Mouse (Mus musculus) kidney, adult 9 months (tissue): ENCODE data around the gene Adgrg3.
A peak's percentile ranks its signal among the peaks of the same experiment; 100 is the strongest.

ENCODE experiments used
- DNase-seq: peaks from one replicate; pipeline ENCODE4 v3.0.0; 2022

Adgrg3 gene

GRCm38 (mm10) chr8:95084744-95085431 lies 67.4 kb downstream of the Adgrg3 start:
- DNase-seq, result no peak

DNA sequence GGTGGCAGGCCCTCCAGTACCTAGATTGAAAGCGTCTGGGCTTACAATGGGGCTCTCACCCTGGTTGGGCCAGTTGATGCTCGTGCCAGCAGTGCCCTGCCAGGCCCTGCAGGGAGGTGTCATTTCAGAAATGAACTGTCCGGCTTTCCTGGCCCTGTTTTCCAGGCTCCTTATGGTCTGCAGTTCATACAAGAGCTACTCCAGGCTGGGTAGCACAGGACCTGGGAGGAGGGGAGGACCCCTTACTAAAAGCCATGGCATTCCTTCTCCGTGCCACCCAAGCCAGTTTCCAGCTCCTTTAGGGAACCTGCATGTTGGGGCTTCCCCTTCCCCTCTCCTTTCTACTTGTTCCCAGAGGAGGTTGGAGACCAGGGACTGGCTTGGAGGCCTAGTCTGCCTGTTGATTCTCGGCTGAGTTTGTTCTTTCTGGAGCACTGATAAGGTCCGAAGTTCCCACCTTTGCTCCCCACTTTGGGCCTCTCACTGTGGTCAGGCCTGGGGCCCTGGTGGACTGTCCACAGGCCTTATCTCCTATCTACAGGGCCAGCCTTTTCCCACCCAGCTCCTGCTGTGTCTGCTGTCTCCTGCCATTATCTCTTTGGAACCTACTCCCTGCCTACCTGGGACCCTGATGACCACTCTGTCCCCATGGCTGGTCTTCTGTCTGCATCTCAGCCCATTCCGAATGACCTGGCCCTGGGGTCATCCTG lies 68.1 kb downstream of the Adgrg3 start:
- DNase-seq, result no peak

DNA sequence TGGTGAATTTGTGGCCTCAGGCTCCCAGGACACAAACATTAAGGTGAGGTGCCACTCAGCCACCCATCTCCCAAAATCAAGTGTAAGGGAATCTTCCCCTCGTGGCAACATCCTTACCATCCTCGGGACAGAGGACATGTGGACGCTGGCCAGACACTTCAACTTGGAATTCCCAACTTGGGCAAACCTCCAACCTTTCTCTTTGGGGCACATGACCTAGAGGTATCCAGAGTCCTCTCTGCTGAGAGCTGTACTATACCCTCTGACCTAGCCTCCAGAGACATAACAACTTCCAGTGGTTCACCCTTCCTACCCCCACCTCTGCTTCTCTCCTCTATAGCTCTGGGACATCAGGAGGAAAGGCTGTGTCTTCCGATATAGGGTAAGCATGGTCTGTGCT lies 76.1 kb downstream of the Adgrg3 start:
- peak; percentile 94 for DNase-seq
